Mouse (Mus musculus) limb, embryonic 11.5 days (tissue): ENCODE measurements around the gene Speer4f2. TPM values are rescaled to one million over a fixed set of nuclear protein-coding genes. Genes with fewer than 3 reads are reported as not detected.
"Not testable (repeated sequence)": the region's sequence is repeated elsewhere in the genome, so short reads cannot be mapped to it uniquely, and the experiment has no call there.

Source experiments
- ATAC-seq: fragments of 200-750 bp; cut with Nextera tagmentation; 2 replicates; pipeline ENCODE4 v1.8.0; 2017; ENCODE audit warnings: low read depth; ENCODE audit not compliant: insufficient number of reproducible peaks, low FRiP score, low TSS enrichment
- DNase-seq: peaks from one replicate; pipeline ENCODE4 v3.0.0-alpha.2; 2015; ENCODE audit warnings: low spot score
- H3K27ac ChIP-seq: fragments of 300-500 bp; sonication (generic); replicated peaks from 2 replicates; pipeline ENCODE4 v1.5.1; 2014; ENCODE audit warnings: low read depth, mild to moderate bottlenecking, low read length
- H3K27me3 ChIP-seq: fragments of 300-500 bp; sonication (generic); 2 replicates; pipeline ENCODE4 v1.6.1; 2014; ENCODE audit warnings: mild to moderate bottlenecking, low read length, mixed read lengths; ENCODE audit not compliant: control insufficient read depth, insufficient read depth
- H3K36me3 ChIP-seq: fragments of 300-500 bp; sonication (generic); 2 replicates; pipeline ENCODE4 v1.6.1; 2014; ENCODE audit warnings: mild to moderate bottlenecking, low read length, moderate library complexity, mixed read lengths; ENCODE audit not compliant: control insufficient read depth, insufficient read depth
- H3K4me1 ChIP-seq: fragments of 300-500 bp; sonication (generic); 2 replicates; pipeline ENCODE4 v1.6.1; 2014; ENCODE audit warnings: low read length, mixed read lengths; ENCODE audit not compliant: control insufficient read depth, insufficient read depth
- H3K4me2 ChIP-seq: fragments of 300-500 bp; sonication (generic); 2 replicates; pipeline ENCODE4 v1.6.1; 2014; ENCODE audit warnings: low read depth, mild to moderate bottlenecking, moderate library complexity; ENCODE audit not compliant: severe bottlenecking
- H3K4me3 ChIP-seq: fragments of 300-500 bp; sonication (generic); 2 replicates; pipeline ENCODE4 v1.5.1; 2014; ENCODE audit warnings: low read depth, low read length
- H3K9ac ChIP-seq: fragments of 300-500 bp; sonication (generic); 2 replicates; pipeline ENCODE4 v1.6.1; 2014; ENCODE audit warnings: mild to moderate bottlenecking, low read length
- H3K9me3 ChIP-seq: fragments of 300-500 bp; sonication (generic); 2 replicates; pipeline ENCODE4 v1.6.1; 2016; ENCODE audit warnings: low read length; ENCODE audit not compliant: control insufficient read depth
- WGBS: fragments of 180-500 bp; shearing (Covaris S2); extraction: QIAGEN DNeasy Blood & Tissue Kit; methylation state at CpG from one replicate; pipeline ENCODE4 v1.1.7; 2014; 5-methylcytosine and 5-hydroxymethylcytosine counted together
- polyA plus RNA-seq: library from polyadenylated mRNA; unstranded; fragments of >200 nt; fragmentation: Nextera tagmentation; extraction: Ambion mirVana; gene quantifications from 2 replicates; pipeline ENCODE4 v1.2.1, GENCODE M21; 2014

The Speer4f2 gene
- polyA plus RNA-seq: not detected in 2 replicates

GRCm38 (mm10) chr5:17372880-17373279 is at the start of gene Speer4f2:
Gene Speer4f2 (plus strand): TSS chr5:17373180.
- H3K36me3 ChIP-seq, H3K9ac ChIP-seq, ATAC-seq, H3K4me3 ChIP-seq, H3K27ac ChIP-seq, H3K27me3 ChIP-seq, H3K4me2 ChIP-seq, H3K4me1 ChIP-seq, DNase-seq, H3K9me3 ChIP-seq: not testable (repeated sequence)
- 88% methylated on average over 1 of the region's 1 CpGs for WGBS

- Histone ChIP-seq H3K9me3 (no peaks in the 10 kb centered on the region), H3K4me2 (no peak overlapping the region), H3K9ac (no peak overlapping the region), H3K4me1 (no peaks in the 10 kb centered on the region), H3K4me3 (no peak overlapping the region), H3K27me3 (no peaks in the 10 kb centered on the region), H3K27ac (no peak overlapping the region), H3K36me3 (no peaks in the 10 kb centered on the region)
- no peak for ATAC-seq
- 40% methylated on average over 2 of the region's 2 CpGs for WGBS
- DNase-seq: no peak
These were observed 43.9 kb upstream of the Speer4f2 start for GRCm38 (mm10) chr5:17328946-17329566.

- DNase-seq: no peak
- Histone ChIP-seq H3K27ac (no peak overlapping the region), H3K9me3 (no peaks in the 10 kb centered on the region), H3K4me1 (no peaks in the 10 kb centered on the region), H3K36me3 (no peaks in the 10 kb centered on the region), H3K4me2 (no peak overlapping the region), H3K27me3 (no peaks in the 10 kb centered on the region), H3K9ac (no peak overlapping the region), H3K4me3 (no peak overlapping the region)
- WGBS: 83% methylated on average over 1 of the region's 1 CpGs
- ATAC-seq: no peak
These were observed 38.1 kb upstream of the Speer4f2 start for GRCm38 (mm10) chr5:17334836-17335235.

GRCm38 (mm10) chr5:17345741-17346140 is 27.2 kb upstream of the Speer4f2 start:
- not testable (repeated sequence) for H3K9me3 ChIP-seq, H3K4me2 ChIP-seq, ATAC-seq, H3K9ac ChIP-seq, H3K4me3 ChIP-seq, H3K27ac ChIP-seq, DNase-seq, H3K36me3 ChIP-seq, H3K27me3 ChIP-seq, H3K4me1 ChIP-seq
- 77% methylated on average over 2 of the region's 2 CpGs for whole genome bisulfite sequencing

GRCm38 (mm10) chr5:17359394-17359999 is 13.5 kb upstream of the Speer4f2 start:
- H3K9me3 ChIP-seq: no peaks in the 10 kb centered on the region
- no peaks in the 10 kb centered on the region for H3K27me3 ChIP-seq
- no peak for DNase-seq
- no peak overlapping the region for H3K4me2 ChIP-seq
- no peaks in the 10 kb centered on the region for H3K36me3 ChIP-seq
- no peak overlapping the region for H3K9ac ChIP-seq
- no peak overlapping the region for H3K27ac ChIP-seq
- ATAC-seq: no peak
- no peak overlapping the region for H3K4me3 ChIP-seq
- H3K4me1 ChIP-seq: no peaks in the 10 kb centered on the region

GRCm38 (mm10) chr5:17389926-17390325 is 16.9 kb downstream of the Speer4f2 start:
- H3K27me3 ChIP-seq: no peaks in the 10 kb centered on the region
- no peaks in the 10 kb centered on the region for H3K4me1 ChIP-seq
- no peaks in the 10 kb centered on the region for H3K9me3 ChIP-seq
- H3K4me3 ChIP-seq: no peak overlapping the region
- no peak overlapping the region for H3K27ac ChIP-seq
- 69% methylated on average over 7 of the region's 7 CpGs for WGBS
- H3K4me2 ChIP-seq: no peak overlapping the region
- DNase-seq: no peak
- ATAC-seq: no peak
- no peaks in the 10 kb centered on the region for H3K36me3 ChIP-seq
- H3K9ac ChIP-seq: no peak overlapping the region

GRCm38 (mm10) chr5:17391207-17391606 is 18.2 kb downstream of the Speer4f2 start:
- ATAC-seq: no peak
- H3K9me3 ChIP-seq: no peaks in the 10 kb centered on the region
- H3K9ac ChIP-seq: no peak overlapping the region
- H3K36me3 ChIP-seq: no peaks in the 10 kb centered on the region
- no peak overlapping the region for H3K4me3 ChIP-seq
- no peak overlapping the region for H3K27ac ChIP-seq
- no peaks in the 10 kb centered on the region for H3K27me3 ChIP-seq
- H3K4me1 ChIP-seq: no peaks in the 10 kb centered on the region
- H3K4me2 ChIP-seq: no peak overlapping the region
- no peak for DNase-seq
- WGBS: 79% methylated on average over 1 of the region's 1 CpGs

- no peak overlapping the region for H3K9ac ChIP-seq
- H3K27me3 ChIP-seq: no peaks in the 10 kb centered on the region
- H3K4me3 ChIP-seq: no peak overlapping the region
- no peak overlapping the region for H3K27ac ChIP-seq
- no peaks in the 10 kb centered on the region for H3K4me1 ChIP-seq
- H3K36me3 ChIP-seq: no peaks in the 10 kb centered on the region
- DNase-seq (no peak), ATAC-seq (no peak)
- 94% methylated on average over 1 of the region's 1 CpGs for WGBS
- H3K4me2 ChIP-seq: no peak overlapping the region
- H3K9me3 ChIP-seq: no peaks in the 10 kb centered on the region
These were observed 27.6 kb downstream of the Speer4f2 start for GRCm38 (mm10) chr5:17400571-17400970.
